Mouse (Mus musculus): ENCODE results near the gene Ddx39b.

DNA sequence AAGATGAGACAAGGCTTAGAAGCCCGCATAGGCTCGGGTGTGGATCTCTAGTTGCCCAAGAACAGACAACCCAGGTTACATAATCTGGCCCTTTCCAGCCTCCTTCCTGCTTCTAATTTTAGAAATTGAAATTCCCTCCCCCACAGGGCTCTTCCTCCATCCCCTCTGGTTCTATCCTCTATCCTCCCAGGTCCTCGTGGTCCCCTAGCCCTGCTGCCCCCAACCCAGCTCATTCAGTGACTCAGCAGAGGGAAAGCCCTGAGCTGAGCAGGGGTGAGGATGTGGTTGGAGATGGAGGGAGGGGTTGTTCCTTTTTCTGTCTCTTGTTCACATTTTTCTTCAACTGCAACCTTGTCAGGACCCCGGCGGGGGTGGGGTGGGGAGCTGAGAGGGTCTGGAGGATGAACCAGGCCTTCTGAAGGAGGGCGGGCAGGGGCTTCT is 21.9 kb upstream of the Ddx39b start:
- TF ChIP-seq POLR2A (IDR thresholded peaks at IDR 0.05; ENCODE audit: insufficient read depth, low read depth, low read length) (no peak), CTCF (IDR thresholded peaks at IDR 0.05) (no peak), EP300 (IDR thresholded peaks at IDR 0.05; ENCODE audit: insufficient read depth, low read depth, low read length) (no peak)

All from heart, adult 2 months (tissue).